Mouse (Mus musculus) adrenal gland, adult 8-10 months (tissue): ENCODE results near the gene Dut. TPM values are rescaled to one million over a fixed set of nuclear protein-coding genes. Genes with fewer than 3 reads are reported as not detected.

Experiments
- DNase-seq: peaks from one replicate; pipeline ENCODE4 v3.0.0; 2022
- total RNA-seq, 4 experiments: library from RNA; stranded (reverse); gene quantifications; 2 replicates each; pipeline ENCODE4 v1.2.4; 2022

The Dut gene
- 10 to 100 TPM; 20.1 to 27.2 (median 24.6) TPM for total RNA-seq

DNA sequence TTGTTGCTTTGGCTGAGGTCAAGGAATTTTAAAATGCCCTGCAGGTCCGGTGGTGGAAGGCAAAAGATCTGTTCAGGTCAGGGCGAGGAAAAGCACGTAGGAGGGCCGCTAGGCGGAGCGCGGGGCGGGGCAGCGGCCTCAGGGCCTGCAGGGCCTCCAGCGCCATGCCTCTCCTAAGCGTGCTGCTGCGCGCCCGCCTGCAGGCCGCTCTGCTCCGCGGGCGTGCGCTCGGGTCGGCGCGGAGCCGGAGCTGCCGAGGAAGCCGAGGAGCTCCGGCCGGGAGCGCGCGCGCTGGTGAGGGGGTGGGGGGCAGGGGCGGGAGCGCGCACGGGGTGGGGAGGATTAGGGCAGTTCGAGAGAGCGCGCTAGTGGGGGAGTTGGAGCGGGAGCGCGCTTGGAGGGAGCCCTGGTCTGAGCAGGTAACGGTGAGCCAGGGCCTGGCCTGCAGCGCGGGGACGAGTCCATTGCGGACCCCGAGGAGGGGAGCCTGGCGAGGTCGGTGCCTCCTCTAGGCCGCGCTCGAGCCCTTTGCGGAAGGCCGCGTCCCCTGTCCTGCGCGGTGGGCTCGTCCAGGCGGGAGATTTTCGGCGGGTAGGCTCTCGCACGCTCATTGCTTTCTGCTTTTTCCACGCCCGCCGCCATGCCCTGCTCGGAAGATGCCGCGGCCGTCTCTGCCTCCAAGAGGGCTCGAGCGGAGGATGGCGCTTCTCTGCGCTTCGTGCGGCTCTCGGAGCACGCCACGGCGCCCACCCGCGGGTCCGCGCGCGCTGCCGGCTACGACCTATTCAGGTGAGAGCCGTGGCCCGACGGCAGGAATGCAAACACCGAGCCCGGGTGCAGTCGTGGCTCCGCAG is at the start of gene Dut:
Dut (plus strand) TSS at position 83 of the 854 bp plus-strand sequence.
- DNase-seq = peak; percentile 92

- no peak for DNase-seq
Measured at GRCm38 (mm10) chr2:125208894-125209596, 37.9 kb upstream of the Dut start.

- DNase-seq = no peak
Measured at GRCm38 (mm10) chr2:125211831-125212510, 35.0 kb upstream of the Dut start.

- peak; percentile 10 for DNase-seq
Measured at GRCm38 (mm10) chr2:125214592-125214991, 32.4 kb upstream of the Dut start.

DNA sequence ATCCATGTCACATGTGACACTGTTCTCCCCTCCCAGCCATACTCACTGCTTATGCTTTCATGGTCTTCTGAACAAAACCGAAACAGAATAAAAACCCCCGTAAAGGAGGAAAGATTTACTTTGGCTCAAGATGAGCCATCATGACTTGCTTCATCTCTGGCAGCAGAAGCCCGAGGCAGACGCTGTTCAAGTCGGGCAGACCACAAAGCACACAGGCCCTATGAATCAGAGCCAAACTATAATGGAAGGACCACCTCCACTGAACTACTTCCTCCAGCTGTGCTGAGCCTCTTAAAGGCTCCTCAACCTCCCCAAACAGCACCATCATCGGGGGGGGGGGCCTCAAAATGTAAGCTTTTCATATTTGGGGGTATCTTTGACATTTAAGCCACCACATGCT is 29.7 kb upstream of the Dut start:
- no peak for DNase-seq

DNA sequence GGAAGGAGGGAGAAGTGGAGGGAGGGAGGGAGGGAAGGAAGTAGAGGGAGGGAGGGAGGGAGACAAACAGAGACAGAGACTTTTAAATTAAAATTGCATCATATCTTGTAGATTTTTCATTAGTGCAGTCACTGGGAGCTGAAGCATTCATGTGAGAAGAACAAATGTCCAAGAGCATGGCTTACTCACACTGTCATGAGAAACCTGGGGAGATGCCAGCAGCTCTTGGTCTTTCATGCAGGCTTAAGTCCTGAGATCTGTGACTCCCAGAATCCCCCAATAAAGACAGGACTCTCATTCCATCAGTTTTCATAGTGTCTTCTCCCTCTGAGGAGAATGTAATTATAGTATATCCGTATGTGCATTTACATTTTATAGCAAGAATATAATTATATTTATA is 28.4 kb upstream of the Dut start:
- DNase-seq = no peak

- DNase-seq = no peak
Measured at GRCm38 (mm10) chr2:125219268-125219667, 27.7 kb upstream of the Dut start.

- no peak for DNase-seq
Measured at GRCm38 (mm10) chr2:125221673-125222072, 25.3 kb upstream of the Dut start.

- DNase-seq = no peak
Measured at GRCm38 (mm10) chr2:125228472-125229409, 18.2 kb upstream of the Dut start.

GRCm38 (mm10) chr2:125232183-125232582 is 14.8 kb upstream of the Dut start:
- DNase-seq = no peak

DNA sequence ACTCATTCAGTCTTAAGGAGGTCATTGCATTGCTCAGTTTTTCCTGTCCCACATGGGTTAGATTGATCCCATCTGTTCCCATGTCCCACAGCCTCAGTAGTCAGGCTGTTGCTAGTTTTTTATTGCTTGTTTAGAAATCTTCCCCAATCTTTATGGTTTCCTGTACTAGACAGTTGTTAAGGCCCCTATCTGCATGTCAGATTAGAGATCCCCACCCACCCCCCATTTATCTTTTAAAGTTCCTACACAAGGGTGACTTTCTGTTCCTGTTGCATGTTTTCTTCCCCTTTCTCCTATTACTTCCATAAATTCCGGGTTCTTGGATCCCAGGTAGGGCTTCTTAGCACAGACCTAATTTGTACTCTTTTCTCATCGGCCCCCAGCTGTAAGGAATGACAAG is 13.5 kb upstream of the Dut start:
- no peak for DNase-seq

GRCm38 (mm10) chr2:125234049-125234448 is 12.9 kb upstream of the Dut start:
- DNase-seq = no peak

- DNase-seq = no peak
Measured at GRCm38 (mm10) chr2:125245545-125246285, 1.3 kb upstream of the Dut start.

DNA sequence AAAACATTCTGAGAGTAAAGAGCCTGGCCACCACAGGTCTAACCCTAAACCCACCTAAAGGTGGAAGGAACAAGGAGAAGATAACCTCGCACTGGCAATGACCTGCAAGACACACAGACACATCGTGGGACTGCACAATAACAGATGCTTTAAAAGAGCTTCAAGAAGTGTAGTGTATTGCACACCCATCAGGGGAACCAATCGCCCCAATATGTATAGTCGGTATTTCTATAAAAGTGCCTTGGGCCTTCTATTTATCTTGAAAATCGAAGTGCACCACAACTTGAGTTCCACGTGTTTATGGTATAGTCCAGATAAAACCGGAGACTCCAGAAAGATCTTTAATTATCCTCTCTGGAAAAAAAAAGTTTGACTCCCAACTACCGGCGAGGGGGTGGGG is 321 bp upstream of the Dut start:
- DNase-seq = no peak

DNA sequence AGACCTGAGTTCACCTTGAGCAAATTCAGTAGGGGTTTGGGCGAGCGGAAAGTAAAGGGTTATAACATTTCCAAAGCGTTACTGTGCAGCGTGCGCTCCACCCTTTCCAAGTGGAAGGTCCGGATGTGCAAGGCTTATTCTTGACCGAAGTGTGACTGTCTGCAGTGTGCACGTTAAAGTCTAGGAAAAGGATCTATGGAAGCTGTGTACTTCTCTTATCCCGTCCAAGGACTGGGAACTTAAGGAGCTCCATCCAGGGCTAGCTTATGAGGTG is 909 bp downstream of the Dut start:
- no peak for DNase-seq

DNA sequence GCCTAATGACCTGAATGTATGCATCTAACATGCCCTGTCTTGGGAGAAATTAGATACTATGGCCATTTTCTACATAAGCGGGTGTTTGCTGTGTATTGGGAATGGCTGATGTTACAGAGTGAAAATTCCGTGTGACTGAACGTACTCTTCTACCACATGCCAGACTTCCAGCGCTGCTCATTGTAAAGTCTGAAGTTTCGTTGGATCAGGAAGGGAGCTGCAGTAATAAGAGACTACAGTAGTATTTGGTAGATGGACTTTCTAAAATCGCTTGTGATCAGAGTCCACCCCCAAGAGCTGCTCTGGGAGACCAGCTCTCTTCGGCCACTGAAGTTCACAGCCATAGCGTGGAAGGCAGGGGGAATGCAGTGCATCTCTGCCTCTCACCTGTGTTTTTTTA is 1.3 kb downstream of the Dut start:
- no peak for DNase-seq

- no peak for DNase-seq
Measured at GRCm38 (mm10) chr2:125249339-125249738, 2.3 kb downstream of the Dut start.

DNA sequence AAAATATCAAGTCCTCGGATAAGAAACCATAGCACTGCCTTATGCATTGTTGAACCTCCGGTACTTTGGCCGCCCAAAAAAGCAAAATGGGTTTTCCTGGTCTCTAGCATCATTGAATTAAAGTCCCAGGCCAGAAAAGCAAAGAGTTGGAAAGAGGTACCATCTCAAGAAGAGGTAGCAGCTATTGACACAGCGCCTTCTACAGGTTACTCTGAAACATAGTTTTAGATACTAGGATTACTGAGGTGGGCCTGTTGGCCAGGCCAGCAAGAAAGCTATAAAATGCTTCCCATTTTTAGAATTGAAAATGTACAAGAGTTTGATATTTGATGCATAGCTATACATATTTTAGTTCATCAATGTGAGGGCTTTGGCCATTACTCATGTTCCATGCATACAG is 2.9 kb downstream of the Dut start:
- DNase-seq = no peak

- DNase-seq = no peak
Measured at GRCm38 (mm10) chr2:125251781-125252180, 4.8 kb downstream of the Dut start.

DNA sequence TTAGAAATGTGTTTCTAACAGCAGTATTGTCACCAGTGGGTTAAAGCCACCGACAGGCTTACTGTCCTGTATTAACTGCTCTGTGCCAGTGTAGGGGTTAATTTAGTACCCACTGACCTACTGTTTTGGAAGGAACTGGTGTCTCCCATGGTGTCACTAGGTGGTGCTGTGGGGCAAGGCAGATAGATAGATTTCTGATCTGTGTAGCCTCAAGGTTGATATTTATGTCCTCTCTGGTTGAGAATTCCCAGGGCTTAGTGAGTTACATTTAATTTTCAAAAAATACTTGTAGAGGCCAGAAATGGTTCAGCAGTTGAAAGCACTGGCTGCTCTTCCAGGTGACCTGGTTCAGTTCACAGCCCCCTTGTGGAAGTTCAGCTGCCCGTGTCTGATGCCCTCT is 5.3 kb downstream of the Dut start:
- no peak for DNase-seq

GRCm38 (mm10) chr2:125253699-125254098 is 6.7 kb downstream of the Dut start:
- no peak for DNase-seq

GRCm38 (mm10) chr2:125254630-125255029 is 7.6 kb downstream of the Dut start:
- no peak for DNase-seq
